Mouse (Mus musculus): ENCODE results near the gene Lsr. TPM values are rescaled to one million over a fixed set of nuclear protein-coding genes. Genes with fewer than 3 reads are reported as not detected.

Lsr gene
- 54.6 and 102 TPM in 2 replicates for total RNA-seq (2012; rRNA removed)

GRCm38 (mm10) chr7:30973251-30973500 lies at the start of gene Lsr:
Lsr (minus strand) TSS chr7:30973464.
- peak within 1 kb of the TSS; percentile 81 for H3K27ac ChIP-seq (ENCODE audit: insufficient read depth, low read depth, low read length, poor library complexity, severe bottlenecking)
- H3K36me3 ChIP-seq (ENCODE audit: control insufficient read depth, insufficient read depth, low read length, poor library complexity, severe bottlenecking), result peaks cover 16% of the 10 kb centered on the region; the same call in 1 of the 2 replicates
- peaks cover 0 to 5% of the 10 kb centered on the region in 2 experiments; a peak in 1 of 4 replicates for H3K4me1 ChIP-seq (ENCODE audit: control insufficient read depth in 2 of 2, insufficient read depth in 2 of 2, low read length in 2 of 2, poor library complexity in 1 of 2)
- DNase-seq (ENCODE audit: low read depth, low spot score), result no peak
- no peaks in the 10 kb centered on the region for H3K9me3 ChIP-seq (ENCODE audit: control insufficient read depth, insufficient read depth, low read depth, low read length)
- no peak for TF ChIP-seq ZC3H11A (IDR thresholded peaks at IDR 0.05; ENCODE audit: borderline replicate concordance, low read depth, low read length)
- no peak for TF ChIP-seq ZNF384 (IDR thresholded peaks at IDR 0.05; ENCODE audit: low read depth, low read length)
- TF ChIP-seq HCFC1 (IDR thresholded peaks at IDR 0.05; ENCODE audit: borderline replicate concordance, insufficient read depth, low read length), result no peak
- TF ChIP-seq CHD2 (IDR thresholded peaks at IDR 0.05; ENCODE audit: low read depth, low read length), result no peak
- no peak for TF ChIP-seq MAFK (IDR thresholded peaks at IDR 0.05; ENCODE audit: insufficient read depth, low read depth, low read length)
- H3K9ac ChIP-seq (ENCODE audit: insufficient read depth, low read depth, low read length, poor library complexity, severe bottlenecking), result peak within 1 kb of the TSS; percentile 84
- peak within 1 kb of the TSS; percentile 75 to 79 for H3K4me3 ChIP-seq (ENCODE audit: insufficient read depth in 1 of 2, low read depth in 1 of 2, low read length in 2 of 2, poor library complexity in 1 of 2, severe bottlenecking in 1 of 2)
- in situ Hi-C loops (cut with MboI; ENCODE audit: low sequenced_read_pairs in 2 of 2, unreplicated experiment in 2 of 2), result loop anchor here in 1 of 2 experiments (10.0 kb wide), 1 partner anchor 158 kb away; no protein-coding TSS in a partner anchor

GRCm38 (mm10) chr7:31017104-31017901 lies 44.0 kb upstream of the Lsr start:
- H3K27ac ChIP-seq (ENCODE audit: insufficient read depth, low read depth, low read length, poor library complexity, severe bottlenecking), result no peak overlapping the region
- in situ Hi-C loops (cut with MboI; ENCODE audit: low sequenced_read_pairs in 2 of 2, unreplicated experiment in 2 of 2), result no loop called here
- DNase-seq (ENCODE audit: low read depth, low spot score), result no peak

GRCm38 (mm10) chr7:31012971-31013370 lies 39.7 kb upstream of the Lsr start:
- H3K9me3 ChIP-seq (ENCODE audit: control insufficient read depth, insufficient read depth, low read depth, low read length), result no peaks in the 10 kb centered on the region
- H3K9ac ChIP-seq (ENCODE audit: insufficient read depth, low read depth, low read length, poor library complexity, severe bottlenecking), result no peak overlapping the region
- no peak overlapping the region for H3K4me3 ChIP-seq (ENCODE audit: insufficient read depth in 1 of 2, low read depth in 1 of 2, low read length in 2 of 2, poor library complexity in 1 of 2, severe bottlenecking in 1 of 2)
- H3K36me3 ChIP-seq (ENCODE audit: control insufficient read depth, insufficient read depth, low read length, poor library complexity, severe bottlenecking), result no peaks in the 10 kb centered on the region
- in situ Hi-C loops (cut with MboI; ENCODE audit: low sequenced_read_pairs in 2 of 2, unreplicated experiment in 2 of 2), result no loop called here
- DNase-seq (ENCODE audit: low read depth, low spot score), result no peak
- H3K4me1 ChIP-seq (ENCODE audit: control insufficient read depth in 2 of 2, insufficient read depth in 2 of 2, low read length in 2 of 2, poor library complexity in 1 of 2), result no peaks in the 10 kb centered on the region
- no peak for TF ChIP-seq HCFC1 (IDR thresholded peaks at IDR 0.05; ENCODE audit: borderline replicate concordance, insufficient read depth, low read length)
- no peak overlapping the region for H3K27ac ChIP-seq (ENCODE audit: insufficient read depth, low read depth, low read length, poor library complexity, severe bottlenecking)

More at GRCm38 (mm10) chr7:31017104-31017901, 44.0 kb upstream of the Lsr start:
- Histone ChIP-seq H3K36me3 (ENCODE audit: control insufficient read depth, insufficient read depth, low read length, poor library complexity, severe bottlenecking) (no peaks in the 10 kb centered on the region), H3K9me3 (ENCODE audit: control insufficient read depth, insufficient read depth, low read depth, low read length) (no peaks in the 10 kb centered on the region), H3K4me3 (ENCODE audit: insufficient read depth in 1 of 2, low read depth in 1 of 2, low read length in 2 of 2, poor library complexity in 1 of 2, severe bottlenecking in 1 of 2) (no peak overlapping the region), H3K9ac (ENCODE audit: insufficient read depth, low read depth, low read length, poor library complexity, severe bottlenecking) (no peak overlapping the region), H3K4me1 (ENCODE audit: control insufficient read depth in 2 of 2, insufficient read depth in 2 of 2, low read length in 2 of 2, poor library complexity in 1 of 2) (0 out of 4 replicates have a peak, but pooled peaks cover 0 to 1% of the 10 kb centered on the region in 2 experiments)
- TF ChIP-seq ZNF384 (IDR thresholded peaks at IDR 0.05; ENCODE audit: low read depth, low read length) (no peak), HCFC1 (IDR thresholded peaks at IDR 0.05; ENCODE audit: borderline replicate concordance, insufficient read depth, low read length) (no peak), CHD2 (IDR thresholded peaks at IDR 0.05; ENCODE audit: low read depth, low read length) (no peak), MAFK (IDR thresholded peaks at IDR 0.05; ENCODE audit: insufficient read depth, low read depth, low read length) (no peak), ZC3H11A (IDR thresholded peaks at IDR 0.05; ENCODE audit: borderline replicate concordance, low read depth, low read length) (no peak)

GRCm38 (mm10) chr7:31008889-31009288 lies 35.6 kb upstream of the Lsr start:
- Histone ChIP-seq H3K9ac (ENCODE audit: insufficient read depth, low read depth, low read length, poor library complexity, severe bottlenecking) (no peak overlapping the region), H3K4me1 (ENCODE audit: control insufficient read depth in 2 of 2, insufficient read depth in 2 of 2, low read length in 2 of 2, poor library complexity in 1 of 2) (no peaks in the 10 kb centered on the region), H3K4me3 (ENCODE audit: insufficient read depth in 1 of 2, low read depth in 1 of 2, low read length in 2 of 2, poor library complexity in 1 of 2, severe bottlenecking in 1 of 2) (no peak overlapping the region), H3K27ac (ENCODE audit: insufficient read depth, low read depth, low read length, poor library complexity, severe bottlenecking) (no peak overlapping the region), H3K9me3 (ENCODE audit: control insufficient read depth, insufficient read depth, low read depth, low read length) (no peaks in the 10 kb centered on the region), H3K36me3 (ENCODE audit: control insufficient read depth, insufficient read depth, low read length, poor library complexity, severe bottlenecking) (no peaks in the 10 kb centered on the region)
- TF ChIP-seq ZC3H11A (IDR thresholded peaks at IDR 0.05; ENCODE audit: borderline replicate concordance, low read depth, low read length) (no peak), HCFC1 (IDR thresholded peaks at IDR 0.05; ENCODE audit: borderline replicate concordance, insufficient read depth, low read length) (no peak), ZNF384 (IDR thresholded peaks at IDR 0.05; ENCODE audit: low read depth, low read length) (no peak), MAFK (IDR thresholded peaks at IDR 0.05; ENCODE audit: insufficient read depth, low read depth, low read length) (no peak), CHD2 (IDR thresholded peaks at IDR 0.05; ENCODE audit: low read depth, low read length) (no peak)
- DNase-seq (ENCODE audit: low read depth, low spot score), result no peak
- in situ Hi-C loops (cut with MboI; ENCODE audit: low sequenced_read_pairs in 2 of 2, unreplicated experiment in 2 of 2), result no loop called here

All from ES-E14 (cell line).